Mouse (Mus musculus): Measurements from ENCODE around the gene Mxd3. TPM values are rescaled to one million over a fixed set of nuclear protein-coding genes. Genes with fewer than 3 reads are reported as not detected.

The Mxd3 gene
- total RNA-seq, 2 experiments from 2014 or later: 15.0 to 20.1 TPM

- ATAC-seq (replicated peaks; ENCODE audit: low FRiP score, poor library complexity, severe bottlenecking): no peak
Measured at GRCm38 (mm10) chr13:55296760-55297159, 32.9 kb downstream of the Mxd3 start.

DNA sequence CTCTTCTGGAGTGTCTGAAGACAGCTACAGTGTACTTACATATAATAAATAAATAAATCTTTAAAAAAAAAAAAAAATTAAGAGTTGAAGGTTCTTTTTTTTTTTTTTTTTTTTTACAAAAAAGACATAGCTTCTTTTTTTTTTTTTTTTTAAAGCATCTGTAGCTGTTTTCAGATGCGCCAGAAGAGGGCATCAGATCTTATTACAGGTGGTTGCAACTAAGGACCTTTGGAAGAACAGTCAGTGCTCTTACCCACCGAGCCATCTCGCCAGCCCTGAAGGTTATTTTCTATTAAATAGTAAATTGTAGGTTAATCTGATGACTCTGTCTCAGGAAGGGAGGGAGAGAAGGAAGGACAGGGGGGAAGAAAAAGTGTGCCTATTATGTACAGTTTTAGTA is 40.8 kb downstream of the Mxd3 start:
- no peak for ATAC-seq (replicated peaks; ENCODE audit: low FRiP score, poor library complexity, severe bottlenecking)

DNA sequence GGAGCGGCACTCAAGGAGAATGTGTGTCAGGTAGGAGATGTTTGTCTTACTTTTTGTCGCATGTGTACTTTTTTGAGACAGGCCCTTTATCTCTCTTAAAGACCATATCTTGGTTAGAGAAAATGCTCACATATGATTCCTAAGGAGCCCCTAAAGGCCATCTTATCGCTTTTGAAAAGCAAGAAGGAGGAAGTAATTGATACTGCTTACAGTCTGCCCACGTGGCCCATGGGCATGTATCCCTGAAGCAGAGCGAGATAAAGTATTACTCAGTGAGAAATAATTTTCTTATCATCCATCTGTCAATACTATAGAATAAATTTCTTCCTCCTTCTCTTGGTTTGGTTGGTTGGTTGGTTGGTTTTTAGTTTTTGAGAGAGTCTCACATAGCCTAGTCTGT is 52.0 kb downstream of the Mxd3 start:
- ATAC-seq (replicated peaks; ENCODE audit: low FRiP score, poor library complexity, severe bottlenecking): no peak

GRCm38 (mm10) chr13:55277203-55277602 is 52.4 kb downstream of the Mxd3 start:
- no peak; the same call in 1 of the 2 replicates for ATAC-seq (replicated peaks; ENCODE audit: low FRiP score, poor library complexity, severe bottlenecking)

Other genes starting within 250 kb of the Mxd3 start
- 16.5 and 36.5 TPM in 2 replicates for gene Uimc1, start 229.5 kb downstream of the Mxd3 start, total RNA-seq (2015; ENCODE audit: low replicate concordance)
- 25.1 and 30.4 TPM in 2 replicates for gene Uimc1, start 229.5 kb downstream of the Mxd3 start, total RNA-seq (2017; ENCODE audit: low replicate concordance)
- gene Zfp346, start 224.5 kb downstream of the Mxd3 start, total RNA-seq (2015; ENCODE audit: low replicate concordance): 14.8 and 24.8 TPM in 2 replicates
- gene Zfp346, start 224.5 kb downstream of the Mxd3 start, total RNA-seq (2017; ENCODE audit: low replicate concordance): 17.3 and 25.2 TPM in 2 replicates
- not detected in 2 replicates for gene Gm17617, start 196.3 kb downstream of the Mxd3 start, total RNA-seq (2015; ENCODE audit: low replicate concordance)
- gene Gm17617, start 196.3 kb downstream of the Mxd3 start, total RNA-seq (2017; ENCODE audit: low replicate concordance): not detected in 2 replicates
- gene Fgfr4, start 177.2 kb downstream of the Mxd3 start, total RNA-seq (2015; ENCODE audit: low replicate concordance): not detected in 2 replicates
- not detected in 2 replicates for gene Fgfr4, start 177.2 kb downstream of the Mxd3 start, total RNA-seq (2017; ENCODE audit: low replicate concordance)
- gene Nsd1, start 120.0 kb downstream of the Mxd3 start, total RNA-seq (2015; ENCODE audit: low replicate concordance): 23.0 and 33.8 TPM in 2 replicates
- gene Nsd1, start 120.0 kb downstream of the Mxd3 start, total RNA-seq (2017; ENCODE audit: low replicate concordance): 21.0 and 29.0 TPM in 2 replicates
- 130 and 134 TPM in 2 replicates for gene Prelid1, start 9.3 kb downstream of the Mxd3 start, total RNA-seq (2015; ENCODE audit: low replicate concordance)
- 36.8 and 38.1 TPM in 2 replicates for gene Prelid1, start 9.3 kb downstream of the Mxd3 start, total RNA-seq (2017; ENCODE audit: low replicate concordance)
- 44.1 and 62.1 TPM in 2 replicates for gene Rab24, start 7.9 kb downstream of the Mxd3 start, total RNA-seq (2015; ENCODE audit: low replicate concordance)
- gene Rab24, start 7.9 kb downstream of the Mxd3 start, total RNA-seq (2017; ENCODE audit: low replicate concordance): 12.9 and 19.2 TPM in 2 replicates
- 19.6 and 20.2 TPM in 2 replicates for gene Lman2, start 33.0 kb upstream of the Mxd3 start, total RNA-seq (2015; ENCODE audit: low replicate concordance)
- gene Lman2, start 33.0 kb upstream of the Mxd3 start, total RNA-seq (2017; ENCODE audit: low replicate concordance): 31.8 and 33.4 TPM in 2 replicates
- gene Rgs14, start 39.9 kb upstream of the Mxd3 start, total RNA-seq (2015; ENCODE audit: low replicate concordance): 9.0 and 14.2 TPM in 2 replicates
- 7.8 and 7.9 TPM in 2 replicates for gene Rgs14, start 39.9 kb upstream of the Mxd3 start, total RNA-seq (2017; ENCODE audit: low replicate concordance)
- not detected in 2 replicates for gene Slc34a1, start 68.4 kb upstream of the Mxd3 start, total RNA-seq (2015; ENCODE audit: low replicate concordance)
- not detected in 2 replicates for gene Slc34a1, start 68.4 kb upstream of the Mxd3 start, total RNA-seq (2017; ENCODE audit: low replicate concordance)
- gene Pfn3, start 85.4 kb upstream of the Mxd3 start, total RNA-seq (2015; ENCODE audit: low replicate concordance): not detected in 2 replicates
- not detected in 2 replicates for gene Pfn3, start 85.4 kb upstream of the Mxd3 start, total RNA-seq (2017; ENCODE audit: low replicate concordance)
- not detected in 2 replicates for gene F12, start 97.0 kb upstream of the Mxd3 start, total RNA-seq (2015; ENCODE audit: low replicate concordance)
- not detected in 2 replicates for gene F12, start 97.0 kb upstream of the Mxd3 start, total RNA-seq (2017; ENCODE audit: low replicate concordance)
- 24.2 and 25.2 TPM in 2 replicates for gene Grk6, start 115.2 kb upstream of the Mxd3 start, total RNA-seq (2015; ENCODE audit: low replicate concordance)
- 33.4 and 38.2 TPM in 2 replicates for gene Grk6, start 115.2 kb upstream of the Mxd3 start, total RNA-seq (2017; ENCODE audit: low replicate concordance)
- gene Prr7, start 134.4 kb upstream of the Mxd3 start, total RNA-seq (2015; ENCODE audit: low replicate concordance): not detected in 2 replicates
- not detected in 2 replicates for gene Prr7, start 134.4 kb upstream of the Mxd3 start, total RNA-seq (2017; ENCODE audit: low replicate concordance)
- 0.42 TPM in 1 of 2 replicates, not detected in the other for gene Dbn1, start 158.3 kb upstream of the Mxd3 start, total RNA-seq (2015; ENCODE audit: low replicate concordance)
- gene Dbn1, start 158.3 kb upstream of the Mxd3 start, total RNA-seq (2017; ENCODE audit: low replicate concordance): not detected in 2 replicates
- 1.7 and 1.9 TPM in 2 replicates for gene Pdlim7, start 183.9 kb upstream of the Mxd3 start, total RNA-seq (2015; ENCODE audit: low replicate concordance)
- gene Pdlim7, start 183.9 kb upstream of the Mxd3 start, total RNA-seq (2017; ENCODE audit: low replicate concordance): 2.4 and 2.9 TPM in 2 replicates
- gene Dok3, start 199.5 kb upstream of the Mxd3 start, total RNA-seq (2015; ENCODE audit: low replicate concordance): 11.9 and 19.2 TPM in 2 replicates
- gene Dok3, start 199.5 kb upstream of the Mxd3 start, total RNA-seq (2017; ENCODE audit: low replicate concordance): 12.5 and 12.9 TPM in 2 replicates
- gene Ddx41, start 206.8 kb upstream of the Mxd3 start, total RNA-seq (2015; ENCODE audit: low replicate concordance): 1.3 and 3.6 TPM in 2 replicates
- 14.1 and 17.6 TPM in 2 replicates for gene Ddx41, start 206.8 kb upstream of the Mxd3 start, total RNA-seq (2017; ENCODE audit: low replicate concordance)
- gene Fam193b, start 241.3 kb upstream of the Mxd3 start, total RNA-seq (2015; ENCODE audit: low replicate concordance): 35.9 and 38.6 TPM in 2 replicates
- gene Fam193b, start 241.3 kb upstream of the Mxd3 start, total RNA-seq (2017; ENCODE audit: low replicate concordance): 18.0 and 23.7 TPM in 2 replicates
- gene Tmed9, start 243.9 kb upstream of the Mxd3 start, total RNA-seq (2015; ENCODE audit: low replicate concordance): 16.3 and 23.4 TPM in 2 replicates
- gene Tmed9, start 243.9 kb upstream of the Mxd3 start, total RNA-seq (2017; ENCODE audit: low replicate concordance): 25.1 and 34.2 TPM in 2 replicates

Measured in erythroblast, adult 5-6 weeks (primary cell).